Mouse (Mus musculus) limb, embryonic 14.5 days (tissue): ENCODE measurements around the gene Il1b. TPM values are rescaled to one million over a fixed set of nuclear protein-coding genes. Genes with fewer than 3 reads are reported as not detected.

Experiments
- ATAC-seq: fragments of 200-750 bp; cut with Nextera tagmentation; 2 replicates; pipeline ENCODE4 v1.8.0; 2017; ENCODE audit warnings: low read depth, moderate number of reproducible peaks, moderate TSS enrichment; ENCODE audit not compliant: low FRiP score
- DNase-seq: peaks from one replicate; pipeline ENCODE4 v3.0.0-alpha.2; 2015; ENCODE audit warnings: low spot score
- H3K27ac ChIP-seq: fragments of 300-500 bp; sonication (generic); replicated peaks from 2 replicates; pipeline ENCODE4 v1.5.1; 2014; ENCODE audit warnings: low read depth, mild to moderate bottlenecking, low read length, moderate library complexity, mixed read lengths
- H3K27me3 ChIP-seq: fragments of 300-500 bp; sonication (generic); 2 replicates; pipeline ENCODE4 v1.6.1; 2014; ENCODE audit warnings: low read length, mixed read lengths; ENCODE audit not compliant: control insufficient read depth, insufficient read depth
- H3K36me3 ChIP-seq: fragments of 300-500 bp; sonication (generic); 2 replicates; pipeline ENCODE4 v1.6.1; 2014; ENCODE audit warnings: mild to moderate bottlenecking, low read length, moderate library complexity, mixed read lengths; ENCODE audit not compliant: control insufficient read depth, insufficient read depth
- H3K4me1 ChIP-seq: fragments of 300-500 bp; sonication (generic); 2 replicates; pipeline ENCODE4 v1.6.1; 2014; ENCODE audit warnings: antibody characterized with exemption, low read length, mixed read lengths; ENCODE audit not compliant: control insufficient read depth, insufficient read depth
- H3K4me2 ChIP-seq: fragments of 300-500 bp; sonication (generic); replicated peaks from 2 replicates; pipeline ENCODE4 v1.6.1; 2014; ENCODE audit warnings: low read depth, mild to moderate bottlenecking, low read length, moderate library complexity; ENCODE audit not compliant: severe bottlenecking
- H3K4me3 ChIP-seq: fragments of 300-500 bp; sonication (generic); replicated peaks from 2 replicates; pipeline ENCODE4 v1.5.1; 2014; ENCODE audit warnings: low read length
- H3K9ac ChIP-seq: fragments of 300-500 bp; sonication (generic); 2 replicates; pipeline ENCODE4 v1.6.1; 2014; ENCODE audit warnings: mild to moderate bottlenecking, low read depth, low read length, moderate library complexity; ENCODE audit not compliant: severe bottlenecking
- H3K9me3 ChIP-seq: fragments of 300-500 bp; sonication (generic); 2 replicates; pipeline ENCODE4 v1.6.1; 2016; ENCODE audit warnings: low read length; ENCODE audit not compliant: control insufficient read depth
- POLR2A ChIP-seq: fragments of 200-500 bp; IDR thresholded peaks from 2 replicates; pipeline ENCODE4 v1.8.0; 2012; ENCODE audit warnings: inconsistent platforms, mild to moderate bottlenecking, moderate library complexity, borderline replicate concordance; ENCODE audit not compliant: insufficient read depth, insufficient read length; ENCODE audit errors: extremely low read depth
- WGBS: fragments of 180-500 bp; shearing (Covaris S2); extraction: QIAGEN DNeasy Blood & Tissue Kit; methylation state at CpG from one replicate; pipeline ENCODE4 v1.1.7; 2014; 5-methylcytosine and 5-hydroxymethylcytosine counted together
- polyA plus RNA-seq, 2 experiments: library from polyadenylated mRNA; depleted of rRNA in 1 of 2; stranded (reverse) in 1 of 2; unstranded in 1 of 2; fragments of >200 nt; fragmentation: Nextera tagmentation in 1 of 2; extraction: Ambion mirVana in 1 of 2; gene quantifications; 2 replicates each; pipeline versions ENCODE4 v1.2.1 to v1.2.3; 2012 to 2014

The Il1b gene
- polyA plus RNA-seq, 2 experiments: 0.10 TPM; not detected in 1

- Histone ChIP-seq H3K4me3 (no peak overlapping the region), H3K9me3 (no peaks in the 10 kb centered on the region), H3K4me2 (no peak overlapping the region), H3K27me3 (no peaks in the 10 kb centered on the region), H3K4me1 (no peaks in the 10 kb centered on the region), H3K9ac (no peak overlapping the region), H3K27ac (no peak overlapping the region), H3K36me3 (no peaks in the 10 kb centered on the region)
- no peak for TF ChIP-seq POLR2A
- 81% methylated on average over 3 of the region's 3 CpGs for WGBS
- no peak for ATAC-seq
- no peak for DNase-seq
Observed at GRCm38 (mm10) chr2:129369615-129370014, 1.3 kb downstream of the Il1b start.

GRCm38 (mm10) chr2:129368795-129369194 lies 2.1 kb downstream of the Il1b start:
- Histone ChIP-seq H3K4me1 (no peaks in the 10 kb centered on the region), H3K4me2 (no peak overlapping the region), H3K4me3 (no peak overlapping the region), H3K9ac (no peak overlapping the region), H3K9me3 (no peaks in the 10 kb centered on the region), H3K27ac (no peak overlapping the region), H3K36me3 (no peaks in the 10 kb centered on the region), H3K27me3 (no peaks in the 10 kb centered on the region)
- WGBS: 88% methylated on average over 5 of the region's 5 CpGs
- no peak for TF ChIP-seq POLR2A
- no peak for DNase-seq
- ATAC-seq: no peak

GRCm38 (mm10) chr2:129368106-129368505 lies 2.8 kb downstream of the Il1b start:
- Histone ChIP-seq H3K27ac (no peak overlapping the region), H3K9me3 (no peaks in the 10 kb centered on the region), H3K27me3 (no peaks in the 10 kb centered on the region), H3K4me1 (no peaks in the 10 kb centered on the region), H3K36me3 (no peaks in the 10 kb centered on the region), H3K4me2 (no peak overlapping the region), H3K4me3 (no peak overlapping the region), H3K9ac (no peak overlapping the region)
- ATAC-seq (no peak), DNase-seq (no peak)
- WGBS: 63% methylated on average over 2 of the region's 2 CpGs
- no peak for TF ChIP-seq POLR2A

GRCm38 (mm10) chr2:129367246-129367645 lies 3.7 kb downstream of the Il1b start:
- Histone ChIP-seq H3K4me1 (no peaks in the 10 kb centered on the region), H3K36me3 (no peaks in the 10 kb centered on the region), H3K4me3 (no peak overlapping the region), H3K27me3 (no peaks in the 10 kb centered on the region), H3K27ac (no peak overlapping the region), H3K9me3 (no peaks in the 10 kb centered on the region), H3K9ac (no peak overlapping the region), H3K4me2 (no peak overlapping the region)
- ATAC-seq: no peak
- no peak for TF ChIP-seq POLR2A
- no peak for DNase-seq
- 88% methylated on average over 5 of the region's 5 CpGs for WGBS

GRCm38 (mm10) chr2:129360975-129361560 lies 9.9 kb downstream of the Il1b start:
- Histone ChIP-seq H3K27ac (no peak overlapping the region), H3K27me3 (no peaks in the 10 kb centered on the region), H3K4me1 (no peaks in the 10 kb centered on the region), H3K36me3 (no peaks in the 10 kb centered on the region), H3K4me2 (no peak overlapping the region), H3K4me3 (no peak overlapping the region), H3K9me3 (no peaks in the 10 kb centered on the region), H3K9ac (no peak overlapping the region)
- no peak for DNase-seq
- ATAC-seq: no peak
- TF ChIP-seq POLR2A: no peak
- 70% methylated on average over 3 of the region's 3 CpGs for WGBS

- WGBS: 89% methylated on average over 10 of the region's 10 CpGs
- Histone ChIP-seq H3K9me3 (no peaks in the 10 kb centered on the region), H3K27me3 (no peaks in the 10 kb centered on the region), H3K4me3 (no peak overlapping the region), H3K4me2 (no peak overlapping the region), H3K4me1 (no peaks in the 10 kb centered on the region), H3K36me3 (no peaks in the 10 kb centered on the region), H3K27ac (no peak overlapping the region), H3K9ac (no peak overlapping the region)
- DNase-seq (no peak), ATAC-seq (no peak)
- TF ChIP-seq POLR2A: no peak
Observed at GRCm38 (mm10) chr2:129360197-129360596, 10.7 kb downstream of the Il1b start.
